Mouse (Mus musculus) erythroblast, embryonic 14.5 days (primary cell): ENCODE results near the gene Trp53i11. TPM values are rescaled to one million over a fixed set of nuclear protein-coding genes. Genes with fewer than 3 reads are reported as not detected.

Experiments used
- H3K27me3 ChIP-seq: 2 replicates; pipeline ENCODE4 v1.6.1; 2012; ENCODE audit warnings: inconsistent platforms; ENCODE audit not compliant: control insufficient read depth
- H3K36me3 ChIP-seq: 2 replicates; pipeline ENCODE4 v1.6.1; 2012; ENCODE audit warnings: mild to moderate bottlenecking, inconsistent platforms; ENCODE audit not compliant: control insufficient read depth
- H3K4me1 ChIP-seq: 2 replicates; pipeline ENCODE4 v1.6.1; 2012; ENCODE audit warnings: inconsistent platforms; ENCODE audit not compliant: control insufficient read depth
- H3K4me3 ChIP-seq: replicated peaks from 2 replicates; pipeline ENCODE3; 2012; ENCODE audit warnings: moderate library complexity, mild to moderate bottlenecking, inconsistent platforms
- H3K9me3 ChIP-seq: 2 replicates; pipeline ENCODE4 v1.6.1; 2012; ENCODE audit warnings: low read length, inconsistent platforms, mixed read lengths; ENCODE audit not compliant: control insufficient read depth
- GATA1 ChIP-seq: IDR thresholded peaks from 2 replicates; pipeline ENCODE4 v1.6.1; 2012; ENCODE audit warnings: low read length, inconsistent platforms, mixed read lengths
- TAL1 ChIP-seq: IDR thresholded peaks from 3 replicates; pipeline ENCODE4 v1.6.1; 2012; ENCODE audit warnings: low read length, inconsistent platforms, mixed read lengths
- polyA plus RNA-seq: library from polyadenylated mRNA; stranded (reverse); fragments of >175 nt; gene quantifications from 2 replicates; pipeline ENCODE4 v1.2.3, GENCODE M21; 2012

The Trp53i11 gene
- polyA plus RNA-seq, 1 experiment = 0.04 TPM

DNA sequence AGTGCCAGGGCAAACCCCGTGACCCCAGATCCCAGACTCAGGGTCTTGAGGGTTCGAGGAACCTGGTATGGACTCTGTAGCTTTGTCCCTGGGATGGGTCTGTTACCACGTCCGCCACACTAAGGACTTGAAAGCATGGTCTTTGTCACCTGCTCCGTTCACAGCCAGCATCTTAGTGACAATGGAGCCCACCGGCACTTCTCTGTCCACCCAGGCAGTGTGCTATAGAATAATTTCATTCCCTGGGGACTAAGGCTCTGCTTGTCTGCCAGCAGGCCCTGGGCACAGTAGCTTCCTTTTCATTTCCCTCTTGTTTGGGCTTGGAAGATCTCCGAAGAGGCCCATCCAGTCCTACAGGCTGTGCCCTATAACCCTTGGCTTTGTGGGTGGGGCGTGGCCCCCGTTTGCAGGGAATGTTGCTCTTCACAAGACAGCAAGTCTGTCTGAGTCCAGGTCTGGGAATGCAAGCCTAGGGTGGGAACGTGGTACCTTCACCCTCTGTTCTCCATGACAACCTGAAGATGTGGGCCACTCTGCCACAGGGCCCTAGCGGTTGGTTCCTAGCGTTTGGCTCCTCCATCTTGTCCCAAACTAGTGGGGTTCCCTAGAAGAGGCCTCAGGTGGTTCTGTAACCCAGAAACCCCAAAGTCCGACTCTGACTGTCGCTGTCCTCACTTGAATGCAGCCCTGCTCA is 4.3 kb downstream of the Trp53i11 start:
- Histone ChIP-seq H3K27me3 (peaks cover 33% of the 10 kb centered on the region), H3K4me1 (no peaks in the 10 kb centered on the region), H3K9me3 (no peaks in the 10 kb centered on the region), H3K36me3 (no peaks in the 10 kb centered on the region), H3K4me3 (no peak overlapping the region)
- TF ChIP-seq TAL1 (no peak), GATA1 (no peak)

DNA sequence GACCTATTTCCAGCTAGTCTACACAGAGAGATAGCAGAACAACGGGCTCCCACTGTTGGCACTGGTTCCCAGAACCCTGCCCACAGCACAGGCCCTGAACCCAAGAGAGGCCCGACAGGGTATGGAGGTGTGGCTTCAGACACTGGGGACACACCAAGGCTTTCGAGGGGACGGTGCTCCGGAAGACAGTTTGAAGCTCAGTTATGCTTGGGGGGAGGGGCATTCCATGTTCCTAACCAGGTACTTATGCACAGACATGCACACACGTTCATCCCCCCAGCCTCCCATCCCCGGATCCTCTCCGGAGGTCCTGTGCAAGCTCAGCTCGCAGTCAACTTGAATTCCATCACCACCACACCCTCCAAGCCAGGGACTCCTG is 4.8 kb downstream of the Trp53i11 start:
- no peaks in the 10 kb centered on the region for H3K4me1 ChIP-seq
- no peak overlapping the region for H3K4me3 ChIP-seq
- H3K36me3 ChIP-seq = no peaks in the 10 kb centered on the region
- no peak for TF ChIP-seq TAL1
- no peak for TF ChIP-seq GATA1
- H3K9me3 ChIP-seq = no peaks in the 10 kb centered on the region
- H3K27me3 ChIP-seq = peaks cover 28% of the 10 kb centered on the region

DNA sequence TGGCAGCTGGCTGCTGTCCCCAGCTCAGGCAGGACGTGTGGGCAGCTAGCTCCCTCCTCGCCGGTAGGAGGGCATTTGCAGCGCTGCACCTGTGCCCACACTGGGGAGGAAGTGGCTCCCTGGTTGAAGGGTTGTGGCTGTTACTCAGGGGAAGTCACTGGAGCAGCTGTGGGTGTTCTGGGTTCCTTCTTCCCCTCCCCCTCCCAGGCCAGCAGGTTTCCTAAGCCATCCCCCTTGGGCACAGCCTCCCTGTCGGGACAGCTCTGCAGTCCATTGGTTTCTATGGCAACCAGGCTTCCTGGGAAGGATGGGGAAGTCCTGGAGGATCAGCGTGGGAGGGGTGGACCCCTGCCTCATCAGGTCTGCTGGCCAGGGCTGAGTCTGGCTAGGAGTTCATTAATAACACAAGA is 5.3 kb downstream of the Trp53i11 start:
- Histone ChIP-seq H3K9me3 (no peaks in the 10 kb centered on the region), H3K27me3 (peaks cover 23% of the 10 kb centered on the region), H3K36me3 (no peaks in the 10 kb centered on the region), H3K4me3 (no peak overlapping the region), H3K4me1 (no peaks in the 10 kb centered on the region)
- TF ChIP-seq GATA1 = no peak
- TF ChIP-seq TAL1 = no peak

DNA sequence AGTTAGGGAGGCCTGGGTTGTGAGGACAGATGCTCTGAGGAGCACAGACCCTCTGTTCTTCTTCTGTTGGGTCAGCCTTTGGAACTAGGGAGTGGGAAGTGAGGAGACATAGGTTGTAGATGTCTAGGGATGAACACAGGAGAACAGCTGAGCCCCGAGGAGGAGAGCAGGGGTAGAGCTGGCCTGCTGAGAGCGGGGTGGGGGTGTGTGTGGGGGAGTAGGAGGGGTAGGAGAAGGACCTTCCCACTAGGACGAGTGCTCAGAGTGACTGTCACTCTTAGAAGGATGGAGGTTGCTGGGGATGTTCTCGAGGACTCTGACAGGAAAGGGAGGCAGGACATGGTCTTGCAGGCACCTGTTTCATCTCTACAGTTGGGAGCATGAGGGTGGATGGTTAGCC is 6.5 kb downstream of the Trp53i11 start:
- Histone ChIP-seq H3K4me1 (no peaks in the 10 kb centered on the region), H3K27me3 (peaks cover 12% of the 10 kb centered on the region), H3K9me3 (no peaks in the 10 kb centered on the region), H3K4me3 (no peak overlapping the region), H3K36me3 (no peaks in the 10 kb centered on the region)
- no peak for TF ChIP-seq GATA1
- TF ChIP-seq TAL1 = no peak

DNA sequence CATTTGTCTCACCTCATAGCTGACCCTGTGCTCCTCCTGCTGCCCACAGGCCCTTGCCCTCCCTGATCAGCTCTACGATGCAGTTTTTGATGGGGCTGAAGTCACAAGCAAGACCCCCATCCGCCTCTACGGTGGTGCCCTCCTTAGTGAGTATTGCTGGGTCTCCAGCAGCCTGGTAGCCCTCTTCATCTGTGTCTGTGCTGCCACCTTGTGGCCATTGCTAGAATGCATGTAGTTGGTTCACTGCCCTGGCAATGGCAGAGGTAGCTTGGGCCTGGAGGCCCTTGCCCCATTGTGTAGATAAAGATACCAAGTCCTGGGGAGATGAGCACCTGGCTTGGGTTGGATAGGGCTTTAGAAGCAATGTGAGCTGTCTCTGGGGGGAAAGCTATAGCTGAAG is 11.5 kb downstream of the Trp53i11 start:
- TF ChIP-seq GATA1 (no peak), TAL1 (no peak)
- Histone ChIP-seq H3K27me3 (no peaks in the 10 kb centered on the region), H3K36me3 (no peaks in the 10 kb centered on the region), H3K4me1 (peaks cover 4% of the 10 kb centered on the region), H3K4me3 (no peak overlapping the region), H3K9me3 (no peaks in the 10 kb centered on the region)

DNA sequence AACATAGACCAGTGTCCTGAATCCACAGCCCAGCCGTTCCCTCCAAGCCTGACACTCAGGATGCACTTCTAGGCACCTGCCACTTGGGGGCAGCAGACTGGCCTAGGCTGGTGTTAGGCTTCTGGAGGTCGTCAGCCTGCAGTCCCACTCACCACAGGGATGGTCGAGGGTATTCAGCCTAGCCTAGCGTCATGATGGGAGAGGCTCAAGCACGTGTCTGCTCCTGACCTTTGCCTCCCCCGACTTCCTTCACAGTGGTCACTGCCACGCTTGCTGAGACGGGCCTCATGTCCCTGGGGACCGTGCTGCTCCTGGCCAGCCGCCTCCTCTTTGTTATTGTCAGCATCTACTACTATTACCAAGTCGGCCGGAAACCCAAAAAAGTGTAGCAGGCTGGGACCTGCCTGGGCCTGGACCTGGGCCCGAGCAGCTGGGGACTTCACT is 12.2 kb downstream of the Trp53i11 start:
- TF ChIP-seq TAL1 (no peak), GATA1 (no peak)
- Histone ChIP-seq H3K4me1 (peaks cover 4% of the 10 kb centered on the region), H3K36me3 (no peaks in the 10 kb centered on the region), H3K27me3 (no peaks in the 10 kb centered on the region), H3K4me3 (no peak overlapping the region), H3K9me3 (no peaks in the 10 kb centered on the region)

DNA sequence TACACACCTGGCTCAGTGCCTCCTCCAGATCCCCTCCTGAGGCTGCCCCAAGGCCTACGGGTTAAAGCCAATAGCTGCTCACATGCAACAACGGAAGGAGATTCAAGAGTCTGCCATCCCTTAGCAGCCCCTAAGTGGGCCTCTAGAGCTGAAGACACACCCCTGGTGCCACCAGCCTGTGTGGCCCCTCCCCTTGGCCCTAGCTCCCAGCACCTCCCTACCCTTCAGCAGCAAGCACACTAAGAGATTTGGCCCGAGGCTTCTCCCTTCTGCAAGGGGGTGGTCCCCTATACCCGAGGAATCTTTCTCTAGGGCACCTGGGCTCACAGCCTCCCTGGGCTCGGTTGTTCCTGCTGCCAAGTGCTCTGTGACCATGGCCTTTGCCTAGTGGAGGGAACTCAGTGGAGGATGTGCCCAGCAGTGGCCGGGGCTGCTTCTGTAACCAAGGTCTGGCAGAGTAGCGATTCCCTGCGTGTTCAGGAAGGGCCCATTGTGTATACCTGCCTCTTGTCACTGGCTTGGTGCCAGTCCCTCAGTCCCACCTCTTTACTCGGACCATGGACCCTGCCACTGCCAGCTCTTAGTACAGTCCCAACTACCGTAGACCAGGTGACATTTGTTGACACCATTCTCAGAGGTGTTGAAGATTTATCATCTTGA is 13.5 kb downstream of the Trp53i11 start:
- H3K27me3 ChIP-seq = no peaks in the 10 kb centered on the region
- H3K4me1 ChIP-seq = peaks cover 4% of the 10 kb centered on the region
- no peaks in the 10 kb centered on the region for H3K9me3 ChIP-seq

DNA sequence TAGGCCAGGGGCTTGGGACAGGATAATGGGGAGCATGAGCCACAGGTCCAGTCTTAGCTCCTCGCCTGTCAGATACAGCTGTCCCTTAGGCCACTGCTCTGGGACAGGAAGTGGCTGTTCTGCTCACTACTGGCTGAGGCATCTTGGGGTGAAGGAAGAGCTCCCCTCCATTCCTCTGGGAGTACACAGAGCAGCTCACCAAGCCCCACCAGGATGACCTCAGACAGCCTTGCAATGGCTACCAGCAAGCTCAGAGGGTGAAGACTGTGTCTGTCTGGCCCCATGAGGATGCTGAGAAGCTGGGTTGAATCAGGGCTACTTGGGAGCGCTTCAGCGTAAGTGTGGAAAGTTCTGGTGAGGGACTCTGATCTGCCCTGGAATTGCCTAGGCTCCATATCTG is 14.6 kb downstream of the Trp53i11 start:
- H3K4me3 ChIP-seq = no peak overlapping the region
- TF ChIP-seq GATA1 (no peak), TAL1 (no peak)
- H3K27me3 ChIP-seq = no peaks in the 10 kb centered on the region
- H3K4me1 ChIP-seq = peaks cover 4% of the 10 kb centered on the region
- no peaks in the 10 kb centered on the region for H3K9me3 ChIP-seq
- no peaks in the 10 kb centered on the region for H3K36me3 ChIP-seq

More for the DNA sequence above, 13.5 kb downstream of the Trp53i11 start:
- Histone ChIP-seq H3K36me3 (no peaks in the 10 kb centered on the region), H3K4me3 (no peak overlapping the region)
- no peak for TF ChIP-seq GATA1
- TF ChIP-seq TAL1 = no peak

DNA sequence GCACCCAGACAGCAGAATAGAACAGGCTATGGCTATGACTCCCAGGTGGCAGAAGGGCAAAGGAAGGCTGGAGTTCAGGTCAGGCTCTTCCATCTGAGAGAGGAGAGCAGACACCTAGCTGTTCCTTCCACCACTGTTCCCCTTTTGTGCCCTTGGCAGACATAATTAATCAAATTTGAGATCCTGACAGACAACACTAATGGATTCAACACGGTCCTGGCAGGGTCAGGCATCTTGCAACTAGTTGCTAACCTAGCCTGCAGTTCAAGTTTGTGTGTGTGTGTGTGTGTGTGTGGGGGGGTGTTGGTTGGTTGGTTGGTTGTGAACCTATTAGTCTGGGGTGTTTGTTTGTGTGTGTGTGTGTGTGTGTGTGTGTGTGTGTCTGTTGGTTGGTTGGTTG is 15.4 kb downstream of the Trp53i11 start:
- H3K27me3 ChIP-seq = no peaks in the 10 kb centered on the region
- TF ChIP-seq GATA1 (no peak), TAL1 (no peak)
- no peak overlapping the region for H3K4me3 ChIP-seq
- H3K9me3 ChIP-seq = no peaks in the 10 kb centered on the region
- H3K4me1 ChIP-seq = peaks cover 4% of the 10 kb centered on the region
- no peaks in the 10 kb centered on the region for H3K36me3 ChIP-seq

DNA sequence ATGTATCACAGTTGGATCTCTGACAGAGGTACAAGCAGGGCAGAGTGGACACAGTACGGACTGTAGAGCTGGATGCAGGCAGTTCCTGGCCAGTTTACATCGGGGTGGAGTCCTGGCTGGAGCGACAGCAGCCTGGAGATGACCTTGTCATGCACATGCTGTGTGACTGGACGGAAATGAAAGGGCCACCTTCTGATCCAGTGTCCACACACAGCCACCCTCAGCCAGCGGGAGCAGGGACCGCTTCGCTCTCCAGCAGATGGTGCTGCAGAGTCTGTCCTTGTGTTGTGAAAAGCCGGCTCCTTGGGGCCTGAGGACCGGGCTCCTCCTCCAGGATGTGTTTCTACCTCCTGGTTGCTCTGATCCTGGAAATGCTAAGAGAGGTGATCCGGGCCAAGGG is 16.3 kb downstream of the Trp53i11 start:
- Histone ChIP-seq H3K36me3 (no peaks in the 10 kb centered on the region), H3K27me3 (no peaks in the 10 kb centered on the region), H3K4me1 (peaks cover 4% of the 10 kb centered on the region), H3K9me3 (no peaks in the 10 kb centered on the region), H3K4me3 (no peak overlapping the region)
- TF ChIP-seq GATA1 (no peak), TAL1 (no peak)
